ENCODE assay signal across 14 mouse cellular contexts in the genomic region with DNA sequence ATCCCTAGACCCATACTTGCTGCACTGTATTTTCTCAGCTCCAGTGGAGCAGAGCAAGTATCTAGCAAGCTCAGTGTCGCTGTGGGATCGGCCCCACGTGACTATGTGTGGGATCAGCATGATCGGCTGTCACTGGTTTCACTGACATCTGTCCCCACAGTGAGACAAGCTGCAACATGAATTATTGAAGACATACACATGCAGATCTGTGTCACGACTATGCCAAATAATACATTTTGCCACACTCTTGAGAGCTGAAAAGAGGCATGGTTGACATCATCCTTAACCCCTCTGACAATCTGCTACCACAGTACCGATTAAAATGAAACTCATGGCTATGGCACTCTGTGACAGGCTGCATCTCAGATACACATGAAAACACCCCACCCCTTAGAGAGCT. TPM values are rescaled to one million over a fixed set of nuclear protein-coding genes. Genes with fewer than 3 reads are reported as not detected.
DNase-seq lines count a peak whose midpoint lies in the region; ATAC-seq lines count a peak whose summit lies in the region.
"Had no signal": no experiment of that assay in that cellular context is flagged by ENCODE, and none has a peak within 500 bp of the region (broad histone marks: within the 10 kb centered on the region; RNA-seq: fewer than 3 reads in every experiment).

No protein-coding gene starts in this region.

- H3K27me3 ChIP-seq in hindbrain, embryonic 12.5 days = no peaks in the 10 kb centered on the region
- H3K27me3 ChIP-seq: liver, embryonic 15.5 days; megakaryocyte, embryonic 14.5 days had no signal

- H3K4me2 ChIP-seq in hindbrain, embryonic 12.5 days (replicated peaks) = no peak overlapping the region
- H3K4me2 ChIP-seq: liver, embryonic 15.5 days had no signal

- H3K9ac ChIP-seq in hindbrain, embryonic 12.5 days = no peak overlapping the region
- H3K9ac ChIP-seq: liver, embryonic 15.5 days had no signal

- no peaks in the 10 kb centered on the region for H3K9me3 ChIP-seq in hindbrain, embryonic 12.5 days (replicated peaks)
- H3K9me3 ChIP-seq: liver, embryonic 15.5 days; megakaryocyte, embryonic 14.5 days had no signal

- H3K27ac ChIP-seq in hindbrain, embryonic 12.5 days = no peak overlapping the region
- H3K27ac ChIP-seq: liver, embryonic 15.5 days had no signal

- ATAC-seq in hindbrain, embryonic 12.5 days (ENCODE audit: low FRiP score) = peak; percentile 83

- H3K36me3 ChIP-seq in hindbrain, embryonic 12.5 days = no peaks in the 10 kb centered on the region
- H3K36me3 ChIP-seq: liver, embryonic 15.5 days had no signal

- WGBS in hindbrain, embryonic 12.5 days = 60% methylated on average over 6 of the region's 6 CpGs

- no peak overlapping the region for H3K4me3 ChIP-seq in hindbrain, embryonic 12.5 days
- H3K4me3 ChIP-seq: liver, embryonic 15.5 days; megakaryocyte, embryonic 14.5 days had no signal

- H3K4me1 ChIP-seq in hindbrain, embryonic 12.5 days = no peaks in the 10 kb centered on the region
- H3K4me1 ChIP-seq: liver, embryonic 15.5 days; megakaryocyte, embryonic 14.5 days had no signal

- peak; percentile 82 for DNase-seq in left cerebral cortex, postnatal 4 days
- DNase-seq in left cerebral cortex, postnatal 36 days (ENCODE audit: low spot score in 2 of 2) = no peak
- peak; percentile 49 to 54 for DNase-seq in layer of hippocampus, postnatal 36 days
- peak; percentile 0 for DNase-seq in retina, postnatal 7 days (ENCODE audit: low read depth, low spot score)
- no peak for DNase-seq in thymus, postnatal 14 days
- DNase-seq in heart, adult 11 months = no peak
- DNase-seq: heart, adult 18-20 months had no signal

- intact Hi-C loops in left cerebral cortex, postnatal 4 days (cut with DNase I) = no loop called here
- intact Hi-C loops in left cerebral cortex, postnatal 36 days (cut with DNase I) = no loop called here

RNA-seq across cellular contexts. Expression of a gene that starts 23.7 kb away (rescaled TPM):
- under 1 TPM; 0.10 to 0.18 TPM for total RNA-seq in left cerebral cortex, postnatal 4 days (2021)
- not detected for total RNA-seq in left cerebral cortex, postnatal 36 days (2021)
- polyA plus RNA-seq in hindbrain, embryonic 12.5 days (2016; fragmentation: Nextera tagmentation; extraction: Ambion mirVana) = not detected in 2 replicates
- total RNA-seq in layer of hippocampus, postnatal 36 days (2021) = not detected
- total RNA-seq: heart, adult 18-20 months; heart, postnatal 25 days had no signal
- polyA plus RNA-seq: kidney, embryonic 14.5 days; liver, embryonic 15.5 days; urinary bladder, adult 2 months had no signal

RNA-seq across cellular contexts. Expression of a gene that starts 41.0 kb away (rescaled TPM):
- total RNA-seq in left cerebral cortex, postnatal 4 days (2021) = not detected
- total RNA-seq in left cerebral cortex, postnatal 36 days (2021) = not detected
- not detected in 2 replicates for polyA plus RNA-seq in hindbrain, embryonic 12.5 days (2016; fragmentation: Nextera tagmentation; extraction: Ambion mirVana)
- not detected for total RNA-seq in layer of hippocampus, postnatal 36 days (2021)
- total RNA-seq: heart, adult 18-20 months; heart, postnatal 25 days had no signal
- polyA plus RNA-seq: frontal cortex, adult 2 months; kidney, embryonic 14.5 days; liver, embryonic 15.5 days; urinary bladder, adult 2 months had no signal

Comparison
In these comparisons a context has a peak if more than half of its experiments do, and no peak if none do; other contexts are left out.
1. DNase-seq: peak in left cerebral cortex, postnatal 4 days (single experiment), layer of hippocampus, postnatal 36 days (2 of 2) and retina, postnatal 7 days (single experiment); none in left cerebral cortex, postnatal 36 days (0 of 2), thymus, postnatal 14 days (single experiment) and heart, adult 11 months (single experiment).